Mouse (Mus musculus) stomach, embryonic 15.5 days (tissue): ENCODE measurements around the gene Pde11a. TPM values are rescaled to one million over a fixed set of nuclear protein-coding genes. Genes with fewer than 3 reads are reported as not detected.

Experiments used
- ATAC-seq: fragments of 200-750 bp; cut with Nextera tagmentation; 2 replicates; pipeline ENCODE4 v1.8.0; 2017; ENCODE audit warnings: low read depth, moderate number of reproducible peaks, moderate TSS enrichment; ENCODE audit not compliant: insufficient read depth, low FRiP score
- H3K27ac ChIP-seq: fragments of 300-500 bp; sonication (generic); 2 replicates; pipeline ENCODE4 v1.5.1; 2015; ENCODE audit warnings: mild to moderate bottlenecking, inconsistent platforms
- H3K27me3 ChIP-seq: fragments of 300-500 bp; sonication (generic); replicated peaks from 2 replicates; pipeline ENCODE4 v1.6.1; 2015; ENCODE audit warnings: inconsistent platforms
- H3K36me3 ChIP-seq: fragments of 300-500 bp; sonication (generic); 2 replicates; pipeline ENCODE4 v1.6.1; 2015; ENCODE audit warnings: inconsistent platforms
- H3K4me1 ChIP-seq: fragments of 300-500 bp; sonication (generic); 2 replicates; pipeline ENCODE4 v1.6.1; 2015; ENCODE audit warnings: inconsistent platforms
- H3K4me2 ChIP-seq: fragments of 300-500 bp; sonication (generic); 2 replicates; pipeline ENCODE4 v1.6.1; 2015; ENCODE audit warnings: mild to moderate bottlenecking, inconsistent platforms
- H3K4me3 ChIP-seq: fragments of 300-500 bp; sonication (generic); replicated peaks from 2 replicates; pipeline ENCODE4 v1.5.1; 2015; ENCODE audit warnings: inconsistent platforms
- H3K9ac ChIP-seq: fragments of 300-500 bp; sonication (generic); 2 replicates; pipeline ENCODE4 v1.6.1; 2015; ENCODE audit warnings: inconsistent platforms
- H3K9me3 ChIP-seq: fragments of 300-500 bp; sonication (generic); 2 replicates; pipeline ENCODE4 v1.6.1; 2016; ENCODE audit warnings: inconsistent platforms
- WGBS: fragments of 180-500 bp; shearing (Covaris S2); methylation state at CpG from one replicate; pipeline ENCODE4 v1.1.7; 2015; 5-methylcytosine and 5-hydroxymethylcytosine counted together
- polyA plus RNA-seq: library from polyadenylated mRNA; unstranded; fragments of >200 nt; fragmentation: Nextera tagmentation; extraction: Ambion mirVana; gene quantifications from 2 replicates; pipeline ENCODE4 v1.2.1, GENCODE M21; 2015

Gene Pde11a
- polyA plus RNA-seq, 1 experiment from 2014 or later = 0.18 TPM

DNA sequence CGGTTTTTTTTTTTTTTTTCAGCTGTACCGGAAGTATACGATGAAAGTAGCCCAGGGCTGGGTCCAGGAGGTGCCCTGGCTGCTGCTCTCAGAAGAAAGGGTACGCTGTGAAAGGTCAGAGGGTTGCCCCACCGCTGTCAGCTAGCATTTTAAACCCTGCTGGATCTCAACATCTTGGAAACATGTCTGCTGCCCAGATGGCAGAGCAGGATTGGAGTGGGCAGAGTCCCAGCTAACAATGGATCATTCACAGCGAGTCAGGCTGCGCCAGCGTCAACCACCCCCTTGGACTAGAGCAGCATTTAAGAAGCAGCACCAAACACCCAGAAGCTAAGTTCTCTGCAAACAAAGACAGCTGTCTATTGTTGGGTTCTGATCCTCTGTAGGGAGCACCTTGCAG, 308.5 kb downstream of the Pde11a start:
- Histone ChIP-seq H3K4me2 (peak overlapping the region; percentile 40; the same call in 1 of the 2 replicates), H3K4me3 (no peak overlapping the region), H3K9ac (no peak overlapping the region), H3K9me3 (no peaks in the 10 kb centered on the region), H3K27me3 (no peaks in the 10 kb centered on the region), H3K4me1 (no peaks in the 10 kb centered on the region), H3K36me3 (no peaks in the 10 kb centered on the region), H3K27ac (no peak overlapping the region)
- no peak for ATAC-seq
- 34% methylated on average over 8 of the region's 8 CpGs for WGBS

DNA sequence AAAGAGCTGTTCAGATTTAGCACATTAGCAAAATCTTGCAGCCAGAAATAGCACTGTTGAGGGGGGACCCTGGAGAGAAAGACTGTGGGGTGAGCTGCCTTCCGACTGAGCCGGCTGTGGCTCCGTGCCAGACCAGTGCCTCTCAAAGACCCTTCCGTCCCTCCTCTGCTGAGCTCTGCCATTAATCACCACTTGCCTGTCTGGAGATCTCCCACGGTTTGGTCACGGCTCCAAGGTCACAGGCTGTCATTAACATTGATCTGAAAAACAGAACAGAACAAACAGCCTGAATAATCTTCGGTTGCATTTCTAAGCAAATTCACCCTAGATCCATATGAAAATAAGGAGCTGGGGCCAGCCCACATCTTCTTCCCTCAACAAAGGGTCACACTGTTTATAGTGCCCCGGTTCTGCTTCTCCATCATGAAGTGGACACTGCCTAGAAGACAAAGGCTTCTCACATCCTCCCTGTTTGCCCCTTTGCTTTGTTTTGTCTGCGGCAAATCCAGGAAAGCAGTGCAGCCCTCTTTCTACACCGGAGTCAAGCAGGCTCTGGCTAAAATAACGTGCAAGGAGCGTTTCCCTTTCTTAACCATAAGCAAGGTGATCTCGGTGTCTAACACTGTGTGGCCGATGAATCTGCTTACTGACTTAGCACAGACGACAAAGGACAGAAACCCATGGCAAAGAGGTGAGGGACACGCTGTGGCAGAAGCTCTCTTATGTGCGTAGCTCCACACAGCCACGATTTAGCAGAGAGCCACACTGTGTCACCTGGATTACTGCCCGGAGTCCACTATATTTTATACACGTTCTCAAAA, 309.3 kb downstream of the Pde11a start:
- no peaks in the 10 kb centered on the region for H3K27me3 ChIP-seq
- H3K36me3 ChIP-seq = no peaks in the 10 kb centered on the region
- H3K4me1 ChIP-seq = no peaks in the 10 kb centered on the region
- no peak overlapping the region for H3K9ac ChIP-seq
- peak overlapping the region; percentile 40 for H3K4me2 ChIP-seq
- ATAC-seq = peak; percentile 58; the same call in 1 of the 2 replicates
- WGBS = 19% methylated on average over 20 of the region's 20 CpGs
- peak overlapping the region; percentile 2; the same call in 1 of the 2 replicates for H3K27ac ChIP-seq
- H3K4me3 ChIP-seq = peak overlapping the region; percentile 9; the same call in 1 of the 2 replicates
- no peaks in the 10 kb centered on the region for H3K9me3 ChIP-seq

DNA sequence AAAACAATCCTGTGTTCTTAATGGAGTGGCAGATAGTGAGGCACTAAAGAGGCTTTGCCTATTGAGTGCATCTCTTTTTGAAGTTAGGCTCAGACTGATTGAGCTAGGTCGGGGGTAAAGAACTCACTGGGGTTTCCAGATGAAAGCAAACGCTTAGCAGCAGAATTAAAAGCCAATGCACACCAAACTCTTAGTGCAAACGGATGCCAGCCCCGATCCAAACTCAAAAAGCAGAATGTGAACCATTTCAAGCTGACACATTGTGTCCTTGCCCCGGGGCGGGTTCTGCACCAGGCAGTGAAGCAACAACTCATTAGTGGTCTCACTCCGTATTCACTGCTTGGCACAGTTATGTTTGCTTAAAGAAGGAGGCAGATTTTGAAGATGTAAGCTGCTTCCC, 321.7 kb downstream of the Pde11a start:
- 20% methylated on average over 7 of the region's 7 CpGs for WGBS
- H3K4me2 ChIP-seq = no peak overlapping the region
- no peaks in the 10 kb centered on the region for H3K27me3 ChIP-seq
- no peak overlapping the region for H3K4me3 ChIP-seq
- no peak overlapping the region for H3K27ac ChIP-seq
- no peaks in the 10 kb centered on the region for H3K9me3 ChIP-seq
- no peaks in the 10 kb centered on the region for H3K4me1 ChIP-seq
- no peak for ATAC-seq
- no peak overlapping the region for H3K9ac ChIP-seq
- H3K36me3 ChIP-seq = no peaks in the 10 kb centered on the region

DNA sequence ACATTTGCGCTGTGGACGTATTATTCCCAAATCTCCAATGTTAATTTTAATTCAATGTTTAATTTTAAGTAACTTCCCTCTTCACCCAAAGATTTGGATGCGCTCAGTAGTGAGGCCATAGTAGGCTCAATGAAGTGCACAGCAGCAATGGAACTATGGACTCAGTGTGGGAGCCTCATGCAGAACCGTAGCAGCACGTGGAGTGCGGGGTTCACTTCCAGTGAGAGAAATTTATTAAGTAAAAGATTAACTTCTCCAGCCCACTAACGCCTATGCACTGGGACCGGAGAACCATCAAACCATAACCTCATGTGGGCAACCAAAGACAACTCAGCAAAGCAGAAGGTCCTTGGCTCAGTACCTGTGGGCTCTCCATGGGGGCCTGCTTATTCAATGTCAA, 322.4 kb downstream of the Pde11a start:
- H3K4me2 ChIP-seq = no peak overlapping the region
- WGBS = 86% methylated on average over 8 of the region's 8 CpGs
- H3K9ac ChIP-seq = no peak overlapping the region
- no peak for ATAC-seq
- H3K4me1 ChIP-seq = no peaks in the 10 kb centered on the region
- H3K4me3 ChIP-seq = no peak overlapping the region
- H3K27ac ChIP-seq = no peak overlapping the region
- no peaks in the 10 kb centered on the region for H3K9me3 ChIP-seq
- no peaks in the 10 kb centered on the region for H3K27me3 ChIP-seq
- no peaks in the 10 kb centered on the region for H3K36me3 ChIP-seq

DNA sequence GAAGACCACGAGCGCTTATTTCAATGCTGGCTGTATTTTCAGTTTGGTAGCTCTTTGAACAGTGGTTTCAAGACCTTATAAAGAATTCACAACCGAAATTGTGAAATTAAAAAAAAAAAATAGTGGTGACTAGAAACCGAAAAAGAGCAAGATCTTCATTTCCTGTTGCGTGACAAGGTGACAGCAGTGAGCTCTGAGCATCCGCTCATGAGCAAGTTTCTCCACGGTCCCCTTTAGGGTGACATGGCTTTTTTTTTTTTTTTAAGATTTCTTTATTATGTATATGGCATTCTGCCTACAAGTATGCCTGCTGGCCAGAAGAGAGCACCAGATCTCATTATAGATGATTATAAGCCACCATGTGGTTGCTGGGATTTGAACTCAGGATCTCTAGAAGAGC, 323.1 kb downstream of the Pde11a start:
- Histone ChIP-seq H3K27me3 (no peaks in the 10 kb centered on the region), H3K9ac (no peak overlapping the region), H3K4me2 (no peak overlapping the region), H3K4me3 (no peak overlapping the region), H3K9me3 (no peaks in the 10 kb centered on the region), H3K27ac (no peak overlapping the region), H3K36me3 (no peaks in the 10 kb centered on the region), H3K4me1 (no peaks in the 10 kb centered on the region)
- WGBS = 91% methylated on average over 7 of the region's 7 CpGs
- ATAC-seq = no peak

DNA sequence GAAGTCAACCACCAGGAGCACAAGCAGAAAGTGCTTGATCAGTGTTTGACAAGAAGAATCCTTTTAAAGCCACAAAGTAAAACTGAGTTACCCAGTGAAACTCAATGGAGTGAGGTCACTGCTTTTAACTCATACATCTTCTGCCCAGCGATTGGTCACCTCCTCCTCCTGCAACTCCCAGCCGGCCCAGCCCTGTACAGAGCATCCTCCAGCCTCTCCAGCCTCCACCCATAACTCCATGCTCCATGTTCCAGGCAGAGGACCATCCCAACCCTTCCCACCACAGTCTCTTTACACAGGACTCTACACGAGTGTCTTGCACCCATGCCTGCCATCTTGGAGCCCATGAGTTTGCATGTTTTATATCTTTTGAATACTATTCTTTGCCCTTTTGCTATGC, 323.9 kb downstream of the Pde11a start:
- Histone ChIP-seq H3K27me3 (no peaks in the 10 kb centered on the region), H3K9me3 (no peaks in the 10 kb centered on the region), H3K4me1 (no peaks in the 10 kb centered on the region), H3K36me3 (no peaks in the 10 kb centered on the region), H3K27ac (no peak overlapping the region), H3K9ac (no peak overlapping the region), H3K4me3 (no peak overlapping the region), H3K4me2 (no peak overlapping the region)
- WGBS = 73% methylated on average over 3 of the region's 3 CpGs
- no peak for ATAC-seq

DNA sequence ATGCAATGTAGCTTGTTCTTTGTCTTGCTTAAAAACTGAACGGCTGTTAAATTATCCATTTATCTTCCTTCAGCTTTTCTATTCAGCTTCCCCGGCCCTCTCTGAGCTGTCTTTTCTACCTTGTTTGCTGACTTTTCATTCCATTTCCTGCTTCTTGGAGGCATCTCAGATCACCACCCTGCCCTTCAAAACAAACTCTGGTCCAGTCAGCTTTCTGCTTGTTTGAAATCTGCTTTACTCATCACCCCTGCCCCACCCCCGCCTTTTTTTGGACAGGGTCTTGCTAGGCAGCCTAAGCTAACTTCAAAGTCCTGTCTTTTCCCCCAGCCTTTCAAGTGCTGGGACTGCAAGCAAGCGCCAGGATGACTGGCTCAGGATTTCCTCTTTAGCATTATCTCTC, 332.4 kb downstream of the Pde11a start:
- no peak overlapping the region for H3K9ac ChIP-seq
- no peaks in the 10 kb centered on the region for H3K4me1 ChIP-seq
- no peak for ATAC-seq
- H3K27ac ChIP-seq = no peak overlapping the region
- H3K9me3 ChIP-seq = no peaks in the 10 kb centered on the region
- H3K36me3 ChIP-seq = no peaks in the 10 kb centered on the region
- H3K27me3 ChIP-seq = no peaks in the 10 kb centered on the region
- H3K4me2 ChIP-seq = no peak overlapping the region
- H3K4me3 ChIP-seq = no peak overlapping the region
- WGBS = 21% methylated on average over 4 of the region's 4 CpGs

DNA sequence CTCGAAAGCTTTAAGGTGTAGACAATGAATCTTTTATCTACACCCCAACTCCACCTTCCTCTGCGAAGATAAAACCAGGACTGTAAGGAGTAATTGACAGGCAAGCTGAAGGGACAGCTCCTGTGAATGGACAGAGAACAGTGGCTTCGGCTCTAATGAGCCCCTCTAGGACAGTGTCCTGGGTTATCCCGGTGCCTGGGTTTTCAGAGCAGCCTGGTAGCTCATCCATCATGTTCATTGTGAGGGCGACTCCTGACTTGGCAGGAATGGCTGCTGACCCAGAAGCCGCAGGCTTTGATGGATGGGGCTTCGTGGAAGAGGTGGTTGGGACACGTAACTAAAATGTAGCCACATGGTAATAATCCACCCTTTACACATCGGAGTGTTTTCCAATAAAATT, 335.7 kb downstream of the Pde11a start:
- Histone ChIP-seq H3K4me3 (no peak overlapping the region), H3K4me1 (0 out of 2 replicates have a peak, but pooled peaks cover 4% of the 10 kb centered on the region), H3K36me3 (no peaks in the 10 kb centered on the region), H3K9me3 (no peaks in the 10 kb centered on the region), H3K9ac (no peak overlapping the region), H3K27ac (no peak overlapping the region), H3K4me2 (no peak overlapping the region), H3K27me3 (no peaks in the 10 kb centered on the region)
- WGBS = 44% methylated on average over 9 of the region's 9 CpGs
- ATAC-seq = no peak

DNA sequence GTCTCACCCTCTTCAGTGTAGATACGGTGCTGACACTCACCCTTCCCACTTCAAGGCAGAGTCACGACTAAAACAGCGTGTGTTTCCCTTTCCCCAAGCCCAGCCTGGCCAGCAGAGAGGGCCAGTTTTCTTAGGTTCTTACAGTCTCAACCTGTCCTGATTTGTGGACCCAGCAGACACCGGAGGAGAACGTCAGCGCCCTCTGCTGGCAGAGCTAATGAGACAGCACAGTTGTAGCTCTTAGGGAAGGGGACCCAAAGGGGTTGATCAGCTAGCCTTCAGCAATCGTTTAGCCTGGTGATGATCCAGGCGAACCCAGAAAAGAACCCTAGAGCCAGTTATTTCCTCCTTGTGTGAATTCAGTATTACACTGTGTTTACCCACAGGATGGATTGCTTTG, 337.2 kb downstream of the Pde11a start:
- Histone ChIP-seq H3K27ac (no peak overlapping the region), H3K36me3 (no peaks in the 10 kb centered on the region), H3K9ac (no peak overlapping the region), H3K4me1 (0 out of 2 replicates have a peak, but pooled peaks cover 4% of the 10 kb centered on the region), H3K4me2 (no peak overlapping the region), H3K4me3 (no peak overlapping the region), H3K9me3 (no peaks in the 10 kb centered on the region), H3K27me3 (no peaks in the 10 kb centered on the region)
- ATAC-seq = no peak
- 46% methylated on average over 8 of the region's 8 CpGs for WGBS

DNA sequence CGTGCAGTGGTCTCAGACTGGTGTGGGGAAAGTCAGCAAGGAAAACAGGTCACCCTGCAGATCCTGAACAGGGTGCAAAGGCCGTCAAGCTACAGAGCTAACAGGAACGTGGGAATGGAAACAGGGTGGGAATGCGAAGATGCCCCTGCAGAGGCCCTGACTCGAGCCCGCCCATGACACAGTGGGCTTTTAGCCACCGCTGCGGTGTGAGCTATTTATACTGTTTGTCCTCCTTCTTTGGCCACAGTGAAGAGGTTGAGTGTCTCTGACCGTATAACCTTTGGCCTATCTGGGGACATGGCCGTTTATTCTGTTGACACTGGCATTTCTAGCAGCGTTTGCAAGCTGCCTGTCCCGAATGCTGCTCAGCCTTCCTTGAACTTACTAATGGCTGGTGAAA, 338.9 kb downstream of the Pde11a start:
- H3K27me3 ChIP-seq = no peaks in the 10 kb centered on the region
- no peaks in the 10 kb centered on the region for H3K9me3 ChIP-seq
- no peak overlapping the region for H3K9ac ChIP-seq
- no peaks in the 10 kb centered on the region for H3K36me3 ChIP-seq
- 39% methylated on average over 12 of the region's 12 CpGs for WGBS
- no peak for ATAC-seq
- H3K27ac ChIP-seq = no peak overlapping the region
- H3K4me2 ChIP-seq = no peak overlapping the region
- 0 out of 2 replicates have a peak, but pooled peaks cover 4% of the 10 kb centered on the region for H3K4me1 ChIP-seq
- no peak overlapping the region for H3K4me3 ChIP-seq

DNA sequence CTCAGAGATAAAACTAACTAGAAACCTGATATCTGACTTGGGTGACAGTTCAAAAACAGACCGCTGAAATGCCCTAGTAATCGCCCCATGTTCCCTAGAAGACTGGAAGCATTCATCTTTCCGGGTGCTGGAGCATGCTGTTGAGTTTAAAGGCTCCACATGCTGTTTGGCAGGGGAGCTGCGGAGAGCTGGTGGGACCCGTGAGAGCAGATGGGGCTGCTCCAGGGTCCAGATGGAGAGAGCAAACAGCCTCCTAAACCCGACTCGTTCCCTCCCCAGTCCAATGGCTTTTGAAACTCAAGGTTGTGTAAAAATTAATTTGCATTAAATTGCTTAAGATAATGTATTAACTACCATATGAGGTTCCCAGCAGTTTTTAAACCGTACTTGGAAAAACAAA, 339.9 kb downstream of the Pde11a start:
- no peaks in the 10 kb centered on the region for H3K27me3 ChIP-seq
- H3K9ac ChIP-seq = no peak overlapping the region
- no peaks in the 10 kb centered on the region for H3K9me3 ChIP-seq
- H3K36me3 ChIP-seq = no peaks in the 10 kb centered on the region
- no peak overlapping the region for H3K4me3 ChIP-seq
- no peak overlapping the region for H3K27ac ChIP-seq
- 0 out of 2 replicates have a peak overlapping the region, but pooled peaks have one; percentile 9 for H3K4me2 ChIP-seq
- WGBS = 27% methylated on average over 8 of the region's 8 CpGs
- H3K4me1 ChIP-seq = 0 out of 2 replicates have a peak, but pooled peaks cover 4% of the 10 kb centered on the region
- no peak; the same call in 1 of the 2 replicates for ATAC-seq

DNA sequence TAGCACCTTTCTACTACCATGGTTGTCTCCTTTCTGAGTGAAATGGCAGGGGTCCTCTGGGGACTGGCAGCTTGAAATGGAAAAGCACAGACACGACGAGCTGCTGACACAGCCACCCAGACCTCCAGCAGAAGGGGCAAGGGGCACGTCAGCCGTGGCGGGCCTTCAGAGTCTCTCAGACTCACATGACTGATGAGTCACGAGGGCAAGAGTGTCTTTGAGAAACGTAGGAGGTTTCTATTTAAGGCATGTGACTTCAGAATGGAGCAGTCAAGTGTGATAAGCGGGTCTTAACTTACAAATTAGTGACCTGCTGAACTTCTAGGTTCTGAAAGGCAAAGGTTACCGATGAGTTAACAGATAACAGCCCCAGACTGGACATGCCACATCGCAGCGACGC, 340.8 kb downstream of the Pde11a start:
- H3K27me3 ChIP-seq = no peaks in the 10 kb centered on the region
- H3K27ac ChIP-seq = no peak overlapping the region
- no peak overlapping the region for H3K4me2 ChIP-seq
- H3K4me1 ChIP-seq = 0 out of 2 replicates have a peak, but pooled peaks cover 4% of the 10 kb centered on the region
- no peak for ATAC-seq
- no peak overlapping the region for H3K9ac ChIP-seq
- no peaks in the 10 kb centered on the region for H3K9me3 ChIP-seq
- no peaks in the 10 kb centered on the region for H3K36me3 ChIP-seq
- H3K4me3 ChIP-seq = no peak overlapping the region
- 45% methylated on average over 12 of the region's 12 CpGs for WGBS
